Mouse (Mus musculus): Measurements from ENCODE around the gene Pkm.

Pkm gene

DNA sequence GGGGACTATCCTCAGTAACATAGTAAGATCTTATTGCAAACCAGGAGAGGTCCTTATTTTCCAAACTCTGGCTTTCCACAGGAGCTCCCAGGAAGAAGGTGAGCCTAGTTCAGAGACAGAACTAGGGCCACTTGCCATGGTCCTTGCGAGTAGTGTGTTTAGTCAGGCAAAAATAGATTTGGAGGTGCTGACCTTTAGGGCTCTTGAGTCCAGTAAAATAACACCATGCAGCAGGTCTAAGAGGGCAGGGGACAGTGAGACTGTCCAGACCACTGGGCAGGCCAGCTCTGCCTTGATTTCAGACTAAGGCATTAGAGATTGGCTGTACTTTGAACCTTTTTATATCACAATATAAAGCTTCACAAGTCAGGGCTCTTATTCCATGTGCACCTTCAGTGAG is 10.6 kb downstream of the Pkm start:
- DNase-seq, result no peak

DNA sequence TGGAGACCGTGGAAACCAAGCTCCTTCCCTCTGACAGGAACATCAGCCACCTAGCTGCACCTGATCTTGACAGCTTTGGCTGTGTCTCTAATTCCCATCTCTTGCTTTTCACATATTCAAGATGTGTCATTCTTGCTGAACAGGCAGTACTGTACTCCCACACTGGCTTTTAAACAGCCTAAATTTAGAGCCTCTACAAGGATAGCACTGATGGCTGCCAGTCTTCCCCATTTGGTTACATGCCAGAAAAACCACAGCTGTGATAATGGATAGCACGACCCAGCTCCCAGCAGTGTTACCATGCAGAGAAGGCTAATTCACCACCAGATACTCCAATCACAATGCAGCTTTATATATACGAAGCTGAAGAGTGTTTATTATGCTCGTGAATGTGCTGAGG is 11.1 kb downstream of the Pkm start:
- no peak for DNase-seq

DNA sequence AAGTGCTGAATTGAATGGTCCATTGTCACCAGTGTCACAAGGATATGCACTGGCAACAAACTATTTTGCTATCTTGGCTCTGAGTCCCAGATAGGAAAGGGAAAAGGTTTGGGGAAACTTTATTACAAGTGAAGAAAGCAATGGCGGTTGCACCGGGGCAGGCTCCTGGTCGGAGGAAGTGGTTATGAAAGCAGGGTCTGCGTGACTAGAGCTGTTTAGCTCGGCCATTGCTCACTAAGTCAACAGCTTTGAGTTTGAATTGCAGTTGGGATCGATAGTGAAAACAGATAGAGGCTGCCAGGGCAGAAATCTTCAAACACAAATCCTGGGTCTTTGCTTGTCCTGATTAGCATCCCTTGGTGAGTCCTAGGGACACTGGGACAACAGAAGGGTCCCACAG is 11.7 kb downstream of the Pkm start:
- no peak for DNase-seq

DNA sequence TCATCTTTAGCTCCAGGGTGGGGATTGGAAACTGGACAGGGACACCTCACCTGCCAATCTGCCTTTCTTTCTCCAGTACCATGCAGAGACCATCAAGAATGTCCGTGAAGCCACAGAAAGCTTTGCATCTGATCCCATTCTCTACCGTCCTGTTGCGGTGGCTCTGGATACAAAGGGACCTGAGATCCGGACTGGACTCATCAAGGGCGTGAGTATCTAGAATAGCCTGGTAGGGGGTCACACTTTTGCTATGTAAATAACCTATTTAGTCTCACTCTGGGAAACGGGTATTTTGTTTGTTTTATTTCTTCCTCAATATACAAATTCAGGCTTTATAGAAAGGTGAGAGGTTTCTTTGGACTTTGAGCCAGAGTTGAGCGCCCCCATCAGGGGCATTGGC is 12.3 kb downstream of the Pkm start:
- no peak for DNase-seq

DNA sequence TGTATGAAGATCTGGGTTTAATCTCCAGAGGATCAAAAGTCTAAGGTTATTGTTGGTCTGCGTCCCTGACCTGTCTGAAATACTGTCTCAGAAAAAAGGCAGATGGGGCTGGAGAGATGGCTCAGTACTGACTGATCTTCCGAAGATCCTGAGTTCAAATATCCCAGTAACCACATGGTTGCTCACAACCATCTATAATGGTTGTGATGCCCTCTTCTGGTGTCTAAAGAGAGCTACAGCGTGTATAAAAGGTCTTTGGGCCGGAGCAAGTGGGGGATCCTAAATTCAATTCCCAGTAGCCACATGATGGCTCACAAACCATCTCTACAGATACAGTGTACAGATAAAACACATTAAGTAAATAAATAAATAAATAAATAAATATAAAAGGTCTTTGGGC is 13.0 kb downstream of the Pkm start:
- no peak for DNase-seq

DNA sequence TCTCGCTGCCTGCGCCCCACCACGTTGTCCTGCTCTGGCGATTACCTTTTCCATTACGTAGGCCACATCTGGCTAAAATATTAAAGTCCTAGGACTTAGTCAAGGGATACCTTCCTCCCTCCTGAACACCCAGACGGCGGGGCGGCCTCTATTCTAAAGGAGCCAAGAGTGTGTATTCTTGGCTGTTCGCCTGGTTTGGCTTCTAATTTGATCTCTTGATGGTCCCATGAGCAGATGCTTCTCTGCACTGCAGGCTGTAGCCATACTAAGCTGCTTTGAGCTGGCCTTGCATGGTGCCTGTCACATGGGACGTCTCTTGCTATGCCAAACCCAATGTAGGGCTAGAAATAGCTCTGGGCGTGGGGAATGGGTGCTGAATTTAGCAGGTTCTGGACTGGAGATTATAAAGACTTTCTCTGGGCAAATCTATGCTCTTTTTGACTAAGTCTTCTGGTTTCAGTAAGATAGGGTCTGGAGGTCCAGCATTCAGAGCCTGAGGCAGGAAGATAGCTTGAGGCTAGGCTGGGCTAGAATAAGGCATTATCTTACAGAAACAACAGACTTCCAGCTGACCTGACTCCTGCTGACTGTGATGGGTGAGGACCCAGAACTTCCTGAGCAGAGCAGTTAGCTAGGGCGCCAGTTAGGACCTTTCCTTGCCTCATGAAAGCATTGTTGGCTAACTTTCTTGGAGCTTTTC is 16.2 kb downstream of the Pkm start:
- DNase-seq, result no peak

DNA sequence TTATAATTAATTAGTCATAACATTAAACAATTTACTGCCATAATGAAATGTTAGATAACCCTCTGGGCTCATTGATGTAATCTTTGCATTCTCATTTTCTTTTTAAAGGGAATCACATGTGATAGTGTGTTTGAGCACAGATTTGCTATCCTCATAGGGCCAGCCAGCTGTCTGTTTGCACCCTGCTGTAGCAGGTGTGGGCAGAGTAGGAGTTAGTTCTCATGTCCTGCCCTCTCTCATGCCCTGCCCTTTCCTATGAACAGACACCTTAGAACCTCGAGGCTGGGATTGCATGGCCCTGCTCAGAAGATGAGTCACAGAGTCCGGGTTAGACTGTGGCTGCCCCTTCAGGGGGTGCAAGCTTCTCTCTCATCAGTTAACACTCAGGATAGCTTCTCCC is 17.3 kb downstream of the Pkm start:
- no peak for DNase-seq

DNA sequence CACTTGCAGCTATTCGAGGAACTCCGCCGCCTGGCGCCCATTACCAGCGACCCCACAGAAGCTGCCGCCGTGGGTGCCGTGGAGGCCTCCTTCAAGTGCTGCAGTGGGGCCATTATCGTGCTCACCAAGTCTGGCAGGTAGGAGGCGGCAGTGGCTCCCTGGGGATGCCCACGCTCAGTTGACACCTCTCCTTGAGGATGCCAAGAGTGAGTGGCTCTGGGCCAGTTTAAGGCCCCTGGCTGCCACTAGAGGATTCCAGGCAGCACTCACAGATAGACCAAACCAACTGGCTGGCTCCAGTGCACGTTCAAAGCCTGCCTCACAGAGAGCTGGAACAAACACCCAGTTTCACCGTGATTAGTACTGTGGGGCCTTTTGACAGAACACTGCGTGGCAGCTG is 19.4 kb downstream of the Pkm start:
- DNase-seq, result no peak

DNA sequence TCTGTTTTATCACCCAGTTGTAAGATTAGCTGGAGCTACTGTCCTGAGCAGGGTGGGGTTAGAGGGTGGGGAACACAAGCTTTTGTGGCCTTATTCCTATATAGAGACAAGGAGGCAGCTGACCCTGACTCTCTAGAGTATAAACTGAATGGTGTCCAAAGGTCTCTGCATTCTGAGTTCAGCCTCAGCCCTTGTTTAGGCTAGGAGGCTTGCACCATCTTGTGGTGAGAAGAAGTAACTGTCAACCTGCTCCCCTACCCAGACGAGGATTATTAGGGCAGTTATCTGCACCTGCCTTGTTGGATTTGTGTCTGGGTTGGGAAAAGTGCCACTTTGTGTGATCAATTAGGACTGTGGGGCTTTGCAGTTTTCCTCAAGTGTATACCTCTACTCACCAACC is 22.1 kb downstream of the Pkm start:
- peak in 1 of 2 experiments; percentile 64 for DNase-seq

DNA sequence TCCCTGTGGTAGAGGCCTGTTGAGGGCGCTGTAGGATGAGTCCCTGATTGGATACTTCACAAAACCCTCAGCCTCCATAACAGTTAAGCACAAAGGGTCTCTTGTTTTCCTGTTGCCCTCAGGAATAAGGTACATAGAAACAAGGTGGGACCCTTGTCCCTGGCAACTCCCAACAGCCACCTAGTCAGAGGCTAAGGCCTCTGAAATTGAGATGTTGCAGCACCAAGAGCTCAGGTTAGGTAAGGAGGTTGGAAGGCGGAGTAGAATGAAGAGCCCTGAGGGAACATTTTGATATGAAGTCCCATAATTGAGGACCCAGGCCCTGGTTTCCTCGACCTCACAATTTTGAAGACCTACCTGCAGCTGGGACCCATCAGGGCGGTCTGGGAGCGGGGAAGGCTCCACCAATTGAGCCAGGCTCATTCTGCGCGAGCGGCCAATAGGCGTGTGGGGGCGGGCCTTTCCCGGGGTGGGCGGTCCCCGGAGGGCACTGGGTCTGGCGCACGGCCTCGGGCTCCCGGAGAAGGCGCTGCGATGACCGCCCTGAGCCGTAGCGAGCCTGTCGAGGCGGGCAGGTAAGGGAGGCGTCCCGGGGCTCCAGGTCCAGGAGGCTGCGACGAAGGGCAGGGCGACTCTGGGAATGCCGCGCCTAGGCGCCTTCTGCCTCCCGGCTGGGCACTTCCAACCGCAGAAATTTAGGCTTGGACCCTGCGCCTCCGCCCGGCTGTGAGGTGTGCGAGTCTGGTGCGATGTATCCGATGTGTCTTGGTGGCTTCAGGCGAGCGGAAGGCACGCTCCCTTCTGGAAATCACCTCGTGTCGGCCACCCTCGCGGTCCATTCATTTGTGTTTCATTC is 23.7 kb downstream of the Pkm start, which contains the start of gene Gramd2:
Gene Gramd2, plus strand, starts transcription at position 467 of the 856 bp plus-strand sequence.
- peak; percentile 86 to 87 for DNase-seq

DNA sequence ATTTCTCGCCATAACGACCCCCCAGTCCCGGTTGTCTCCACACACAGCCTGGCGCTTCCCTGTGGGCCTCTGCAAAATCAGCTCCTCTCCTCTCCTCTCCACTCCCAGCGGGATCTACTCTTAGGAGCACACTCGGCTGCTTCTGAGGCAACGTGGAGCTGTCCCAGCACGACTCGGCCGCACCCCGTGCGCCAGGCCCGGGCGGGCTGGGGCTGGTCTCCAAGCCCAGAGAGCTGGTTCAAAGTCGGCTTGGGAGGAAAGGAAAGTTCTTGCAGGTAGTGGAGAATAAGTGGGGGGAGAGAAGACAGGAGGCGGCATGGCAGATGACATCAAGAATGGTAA is 24.3 kb downstream of the Pkm start:
- peak in 1 of 2 experiments; percentile 18 for DNase-seq

DNA sequence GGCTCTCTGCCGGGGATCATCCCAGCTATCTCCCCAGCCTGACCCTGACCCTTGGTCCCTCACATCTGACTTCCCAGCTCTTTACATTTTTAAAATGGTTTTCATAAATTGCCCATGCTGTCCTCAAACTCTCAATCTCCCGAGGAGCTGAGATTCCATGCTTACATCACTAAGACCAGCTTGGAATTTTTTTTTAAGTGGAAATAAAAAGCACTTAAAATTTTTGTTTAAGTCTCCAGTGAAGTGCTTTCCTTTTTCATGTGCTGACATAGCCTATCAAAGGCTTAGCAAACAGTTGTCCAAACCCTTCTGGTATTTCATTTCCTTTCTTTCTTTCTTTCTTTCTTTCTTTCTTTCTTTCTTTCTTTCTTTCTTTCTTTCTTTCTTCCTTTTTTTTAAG is 27.9 kb downstream of the Pkm start:
- no peak for DNase-seq

DNA sequence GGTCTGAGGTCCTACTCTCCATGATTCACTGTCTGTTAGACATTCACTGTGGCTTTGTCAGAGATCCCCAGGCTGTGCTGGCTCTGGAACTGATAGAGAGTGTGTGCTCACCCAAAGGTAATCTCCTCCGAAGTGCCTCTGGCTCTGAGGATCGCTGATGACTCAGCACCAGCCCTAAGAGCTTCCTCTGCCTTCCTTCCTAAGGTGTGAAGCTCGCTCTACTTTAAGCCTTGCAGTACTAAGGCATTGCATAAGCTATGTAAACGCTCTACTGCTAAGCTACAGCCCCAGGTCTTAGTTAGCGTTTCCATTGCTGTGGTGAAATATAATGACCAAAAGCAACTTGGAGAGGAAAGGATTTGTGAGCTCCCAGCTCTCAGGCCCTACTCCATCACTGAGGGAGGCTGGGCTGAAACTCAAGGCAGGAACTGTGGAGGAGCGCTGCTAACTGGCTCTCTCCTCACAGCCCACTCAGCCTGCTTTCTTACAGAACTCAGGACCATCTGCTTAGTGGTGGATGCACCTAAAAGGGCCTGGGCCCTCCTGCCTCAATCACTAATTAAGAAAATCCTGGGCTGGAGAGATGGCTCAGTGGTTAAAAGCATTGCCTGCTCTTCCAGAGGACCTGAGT is 31.4 kb downstream of the Pkm start:
- peak; percentile 39 to 65 for DNase-seq

DNA sequence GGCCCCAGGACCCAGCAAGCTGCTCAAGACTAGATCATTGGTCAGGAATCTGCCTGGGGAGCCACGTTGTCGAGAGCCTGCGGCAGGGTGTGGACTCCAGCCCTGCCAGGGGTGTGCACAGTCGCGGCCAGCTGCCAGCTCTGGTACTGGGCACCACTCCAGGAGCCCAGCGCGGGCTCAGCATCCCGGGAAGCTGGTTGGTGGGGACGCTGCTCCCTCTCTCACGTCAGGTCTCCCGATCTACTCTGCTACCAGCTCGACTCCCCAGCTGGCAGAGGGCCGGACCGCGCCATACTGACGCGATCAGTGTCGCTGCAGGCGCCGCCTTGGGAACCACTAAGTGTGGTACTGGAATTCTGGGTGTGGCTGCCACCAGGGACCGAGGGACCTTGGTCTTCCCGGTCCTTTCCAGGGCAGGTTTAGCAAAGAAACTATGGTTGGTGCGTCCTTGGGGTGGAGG is 35.5 kb downstream of the Pkm start:
- peak; percentile 93 to 97 for DNase-seq

DNA sequence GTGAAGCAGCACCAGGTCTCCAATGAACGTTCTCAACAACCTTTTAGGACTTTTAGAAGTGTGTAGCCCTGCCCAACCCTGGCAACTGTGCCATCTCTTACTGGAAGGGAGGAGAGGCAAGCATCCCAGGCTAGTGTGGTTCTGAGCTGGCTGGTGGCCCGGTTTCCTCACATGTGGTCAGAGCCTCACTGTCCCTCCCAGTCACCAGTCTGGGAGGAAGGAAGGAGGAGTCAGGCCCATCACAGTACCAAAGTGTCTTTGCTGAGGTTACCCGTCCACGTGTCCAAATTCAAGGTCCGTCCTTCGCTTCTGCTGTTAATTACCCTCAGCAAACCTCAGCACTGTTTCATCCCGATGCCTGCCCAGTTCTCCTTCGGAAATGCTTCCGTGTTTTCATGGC is 36.0 kb downstream of the Pkm start:
- peak; percentile 62 to 71 for DNase-seq

DNA sequence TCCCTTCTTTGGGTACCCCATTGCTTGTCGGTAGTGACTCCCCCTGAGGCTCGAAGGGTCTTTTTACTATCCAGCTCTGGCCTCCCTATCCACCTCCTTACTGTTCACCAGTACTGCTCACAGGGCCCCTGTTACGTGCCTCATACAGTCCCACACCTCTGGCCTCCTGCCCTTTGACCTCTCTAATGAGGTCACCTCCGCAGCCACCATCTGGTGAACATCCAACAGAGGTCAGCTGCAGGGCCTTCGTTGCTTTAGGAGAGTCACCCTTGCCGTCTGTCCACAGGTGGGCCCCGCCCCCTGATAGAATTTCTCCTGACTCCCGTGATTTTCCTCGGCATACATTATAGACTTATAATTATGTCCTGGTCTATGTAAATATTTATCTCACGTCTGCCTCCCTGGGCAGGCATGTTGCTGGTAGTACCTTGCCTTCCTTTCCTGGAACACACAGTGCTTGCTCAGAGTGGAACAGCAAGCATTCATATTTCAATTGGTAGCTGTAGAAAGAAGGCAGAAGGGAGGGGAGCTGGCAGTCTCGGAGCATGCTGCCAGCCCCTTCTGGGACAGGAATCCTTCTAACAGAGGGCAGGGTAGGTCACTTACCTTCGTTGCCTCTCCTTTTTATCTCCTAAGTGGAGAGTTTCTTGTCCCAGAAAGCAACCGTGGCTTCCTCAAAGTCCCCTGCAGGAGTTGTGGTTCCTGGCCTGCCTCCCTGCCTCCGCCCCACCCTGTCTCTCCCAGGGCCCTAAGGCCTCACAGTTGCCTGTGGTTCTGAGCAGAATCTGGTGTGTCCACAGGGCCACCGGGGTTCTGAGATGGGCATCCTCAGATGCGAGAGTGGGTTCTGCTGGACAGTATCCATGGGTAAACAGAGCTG is 38.6 kb downstream of the Pkm start:
- DNase-seq, result peak in 1 of 2 experiments; percentile 44

DNA sequence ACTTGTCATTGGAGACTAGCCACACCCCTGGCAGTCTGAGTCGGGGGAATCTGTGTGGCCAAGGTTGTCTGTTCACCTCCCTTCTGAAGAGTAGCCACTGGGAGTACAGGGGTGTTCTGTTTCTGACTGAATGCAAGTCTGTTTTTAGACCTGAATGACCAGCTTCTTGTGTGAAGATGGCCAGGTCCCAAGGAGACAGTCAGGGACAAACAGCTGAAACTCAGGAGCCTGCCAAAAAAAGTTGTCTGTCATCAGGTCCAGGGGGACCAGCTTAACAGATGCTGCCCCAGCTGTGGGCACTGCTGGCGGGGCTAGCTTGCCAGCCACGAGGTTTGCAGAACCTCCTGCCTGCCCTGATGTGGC is 39.3 kb downstream of the Pkm start:
- DNase-seq, result no peak

DNA sequence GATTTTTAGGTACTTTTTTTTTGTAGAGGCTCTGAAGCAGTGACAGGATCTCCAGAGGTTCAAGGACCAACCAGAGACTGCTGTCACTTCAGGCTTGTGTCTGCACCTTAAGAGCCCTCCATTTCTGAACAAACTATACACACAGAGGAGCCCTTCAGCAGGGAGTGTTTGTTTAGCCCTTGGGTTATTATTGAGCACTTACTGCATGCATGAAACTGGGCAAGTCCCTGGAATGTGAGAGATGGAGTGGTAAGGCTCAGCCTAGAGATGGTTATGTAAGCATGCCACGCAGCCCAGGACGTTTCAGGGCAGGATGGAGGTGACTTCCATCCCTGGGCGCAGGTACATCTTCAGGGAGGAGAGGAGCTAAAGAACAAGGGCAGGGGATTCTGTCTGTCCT is 40.2 kb downstream of the Pkm start:
- peak; percentile 54 to 67 for DNase-seq

DNA sequence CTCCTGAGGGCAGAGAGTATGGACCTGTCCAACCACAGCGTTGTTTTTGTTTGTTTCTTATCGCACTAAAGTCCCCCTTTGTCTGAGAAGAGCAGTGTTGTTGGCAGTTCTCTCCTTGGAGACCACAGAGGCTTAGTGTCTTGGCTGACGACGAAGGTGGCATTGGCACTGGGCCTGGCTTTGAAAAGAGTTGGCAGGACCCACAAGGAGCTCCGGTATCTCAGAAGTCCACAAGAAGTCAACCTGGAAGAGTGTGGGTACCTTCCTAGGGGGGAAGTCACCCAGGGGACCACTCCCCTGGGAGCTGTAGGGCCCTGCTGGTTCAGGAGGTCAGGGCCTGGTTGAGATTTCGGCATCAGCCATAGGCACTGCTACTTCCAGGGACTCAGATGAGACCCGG is 44.9 kb downstream of the Pkm start:
- peak in 1 of 2 experiments; percentile 52 for DNase-seq

DNA sequence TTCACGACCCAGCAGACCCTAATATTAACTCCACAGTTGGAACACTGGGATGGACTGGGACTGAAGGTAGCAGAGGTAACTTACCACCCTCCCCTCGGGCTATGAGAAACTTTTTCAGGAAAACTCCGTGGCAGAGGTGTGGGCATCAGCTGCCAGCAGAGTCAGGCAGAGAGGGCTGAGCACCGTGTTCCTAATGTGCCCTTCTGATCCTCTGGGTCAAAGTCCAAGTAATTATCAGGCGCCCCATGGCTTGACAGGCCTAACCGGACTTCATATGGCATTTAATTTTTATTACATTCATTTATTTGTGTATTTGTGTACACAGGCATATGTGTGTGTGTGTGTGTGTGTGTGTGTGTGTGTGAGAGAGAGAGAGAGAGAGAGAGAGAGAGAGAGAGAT is 46.9 kb downstream of the Pkm start:
- no peak for DNase-seq

DNA sequence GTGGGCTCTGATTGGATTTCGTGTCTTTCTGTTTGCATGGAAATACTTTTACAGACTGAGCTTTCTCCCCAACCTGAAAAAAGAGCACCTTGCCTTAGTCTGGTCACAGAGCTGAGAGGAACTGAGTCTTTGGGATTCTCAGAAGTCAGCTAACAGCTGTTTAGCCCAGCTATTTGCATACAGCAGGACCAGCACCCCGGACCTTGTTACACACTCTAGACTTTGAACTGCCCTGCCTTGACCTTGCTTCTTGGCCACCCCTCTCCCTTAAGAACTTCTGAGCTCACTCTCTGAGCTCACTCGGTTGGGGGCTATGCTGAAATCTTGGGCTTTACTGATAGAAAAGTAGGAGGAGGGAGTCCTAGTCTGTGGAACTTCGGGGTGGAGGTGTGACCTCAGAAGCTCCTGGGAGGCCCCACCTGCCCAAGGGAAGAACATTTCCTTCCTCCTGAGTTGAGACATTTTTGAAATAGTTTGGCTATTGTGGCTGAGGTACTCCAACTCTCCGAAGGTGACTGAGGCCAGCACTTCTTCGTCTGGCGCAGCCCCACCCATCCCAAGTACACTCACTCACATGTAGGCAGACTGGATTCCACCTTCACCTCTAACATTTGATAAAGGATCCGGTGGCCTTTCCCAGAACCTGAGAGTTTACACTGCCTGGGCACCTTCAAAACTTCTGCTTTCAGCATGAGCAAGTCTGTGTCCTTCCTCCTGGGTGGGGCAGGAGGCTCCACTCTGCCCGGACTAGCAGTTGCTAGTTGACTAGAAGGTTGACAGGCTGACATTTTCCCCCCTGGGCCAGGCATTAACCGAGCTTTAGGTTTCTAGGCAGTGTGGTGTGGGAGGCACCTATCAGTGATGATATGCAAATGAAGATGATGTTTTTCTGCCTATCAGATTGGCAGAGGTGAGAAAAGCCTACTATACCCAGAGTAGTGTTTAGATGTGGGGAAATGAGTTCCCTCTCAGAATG is 51.0 kb downstream of the Pkm start:
- DNase-seq, result peak; percentile 57 to 84

DNA sequence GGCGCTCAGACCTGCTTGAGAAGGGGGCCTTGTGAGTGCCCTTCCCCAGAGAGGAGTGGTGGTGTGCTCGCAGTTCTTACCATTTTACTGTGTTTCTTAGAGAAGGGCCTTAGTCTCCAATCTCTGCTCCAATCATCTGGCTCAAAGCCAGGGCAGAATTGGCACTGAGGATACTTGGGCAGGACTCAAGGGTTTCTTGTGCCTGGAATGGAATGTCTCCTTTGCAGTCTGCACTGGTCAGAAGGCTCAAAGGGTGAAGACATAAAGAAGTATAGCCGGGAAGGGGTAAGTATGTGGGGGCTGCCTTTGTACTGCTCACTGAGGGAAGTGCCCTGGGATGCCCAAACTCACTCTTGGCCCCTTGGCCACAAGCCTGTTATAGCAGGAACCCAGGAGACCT is 53.1 kb downstream of the Pkm start:
- peak; percentile 84 to 88 for DNase-seq
